Mouse (Mus musculus): ENCODE measurements at regions not wholly inside any gene's neighbourhood (a gene's known extent, or its start where the extent isn't known, plus 50 kb on each side); places are given as distances from the start of the nearest gene placed in this dataset.

GRCm38 (mm10) chr16:5380626-5381025, 124.8 kb upstream of the Eef2kmt start:
- no peak for DNase-seq (ENCODE audit: low spot score)

DNA sequence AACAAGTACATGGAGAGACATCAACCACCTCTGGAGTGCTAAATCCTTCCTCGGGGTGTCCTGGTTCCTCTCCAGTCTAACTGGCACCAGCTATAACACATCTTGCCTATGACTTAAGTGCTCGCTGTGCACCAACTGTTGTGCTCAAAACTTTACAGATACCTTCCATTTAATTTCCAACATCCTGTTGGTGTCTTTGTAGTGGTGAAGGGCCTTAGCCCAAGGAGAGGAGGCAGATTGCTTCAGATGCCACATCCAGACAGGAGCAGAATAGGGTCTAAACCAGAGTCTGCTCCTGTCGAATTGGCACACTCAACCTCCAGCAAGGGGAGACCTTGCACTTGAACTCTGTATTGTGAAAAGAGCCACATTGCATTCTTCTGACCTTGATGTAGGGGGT, 121.2 kb upstream of the Eef2kmt start:
- no peak for DNase-seq (ENCODE audit: low spot score)

DNA sequence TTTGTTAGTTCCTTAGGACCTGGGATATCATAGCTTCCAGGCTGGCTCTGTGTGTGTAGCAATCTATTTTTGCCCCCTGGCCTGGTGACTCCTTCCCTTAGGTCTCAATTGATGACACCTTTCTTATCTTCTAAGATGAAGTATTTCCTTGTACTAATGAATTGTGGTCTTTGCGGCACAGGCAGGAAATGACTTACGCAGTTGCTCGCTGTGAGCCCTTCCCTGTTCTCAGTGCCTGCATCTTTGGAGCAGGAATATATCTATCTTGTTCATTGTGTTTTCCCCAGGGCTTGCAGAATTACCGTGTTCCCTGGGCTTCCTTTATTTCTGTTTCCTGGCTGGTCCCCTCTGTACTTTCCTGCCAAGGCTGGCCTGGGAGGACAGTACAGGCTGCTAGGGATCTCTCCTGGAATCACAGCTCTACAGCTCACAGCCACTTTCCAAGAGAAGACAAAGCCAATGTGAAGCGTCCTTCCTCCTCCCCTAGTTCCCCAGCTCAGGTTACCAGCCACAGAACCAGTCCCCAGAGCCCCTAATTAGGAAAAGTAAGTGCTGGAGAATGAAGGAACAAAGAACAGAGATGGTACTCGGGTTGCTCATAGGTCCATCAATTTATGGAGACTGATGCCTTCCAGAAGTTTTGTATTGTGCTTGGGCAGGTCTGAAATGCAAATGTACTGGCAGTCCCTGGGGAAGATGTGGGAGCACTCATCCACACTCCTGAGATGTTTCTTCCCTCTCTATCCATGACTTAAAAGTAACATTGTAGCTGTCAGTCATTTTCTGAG, 119.2 kb upstream of the Eef2kmt start:
- DNase-seq (ENCODE audit: low spot score) = no peak

GRCm38 (mm10) chr16:5371175-5371893, 115.6 kb upstream of the Eef2kmt start:
- no peak for DNase-seq (ENCODE audit: low spot score)

DNA sequence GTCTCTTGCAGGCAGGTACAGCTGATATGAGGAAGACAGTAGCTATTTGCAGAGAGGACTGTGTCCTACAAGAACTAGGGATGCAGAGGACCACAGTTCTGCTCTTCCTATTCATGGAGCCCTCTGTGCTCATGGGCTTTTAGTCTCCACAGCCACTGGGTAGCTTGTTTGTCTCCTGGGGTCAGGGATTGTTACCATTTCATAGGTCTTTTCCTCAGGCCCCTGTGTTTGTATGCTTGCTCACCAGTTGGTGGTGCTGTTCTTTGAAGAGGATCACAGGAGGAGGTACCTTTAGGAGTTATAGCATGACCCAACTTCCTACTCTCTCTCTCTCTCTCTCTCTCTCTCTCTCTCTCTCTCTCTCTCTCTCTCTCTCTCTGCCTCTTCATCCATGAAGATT, 114.7 kb upstream of the Eef2kmt start:
- no peak for DNase-seq (ENCODE audit: low spot score)

- DNase-seq (ENCODE audit: low spot score) = no peak
Observed at GRCm38 (mm10) chr16:5368897-5369558, 113.2 kb upstream of the Eef2kmt start.

DNA sequence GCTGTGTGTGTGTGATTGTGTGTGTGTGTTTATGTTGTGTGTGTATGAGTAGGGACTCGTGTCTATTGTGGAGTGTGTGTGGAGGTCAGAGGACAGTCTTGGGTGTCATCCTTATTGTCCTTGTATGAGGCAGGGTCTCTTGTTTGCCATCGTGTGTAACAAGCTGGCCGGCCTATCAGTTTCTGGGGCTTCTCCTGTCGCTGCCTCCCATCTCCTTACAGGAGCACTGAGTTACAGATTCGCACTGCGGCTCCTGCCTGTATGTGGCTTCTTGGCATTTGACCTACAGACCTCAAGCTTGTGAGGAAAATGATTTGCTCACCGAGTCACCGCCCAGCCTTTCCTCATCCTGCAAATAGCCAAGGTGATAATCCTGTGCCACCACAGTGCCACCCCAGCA, 112.6 kb upstream of the Eef2kmt start:
- no peak for DNase-seq (ENCODE audit: low spot score)

- no peak for DNase-seq (ENCODE audit: low spot score)
Observed at GRCm38 (mm10) chr16:5367581-5368119, 111.9 kb upstream of the Eef2kmt start.

DNA sequence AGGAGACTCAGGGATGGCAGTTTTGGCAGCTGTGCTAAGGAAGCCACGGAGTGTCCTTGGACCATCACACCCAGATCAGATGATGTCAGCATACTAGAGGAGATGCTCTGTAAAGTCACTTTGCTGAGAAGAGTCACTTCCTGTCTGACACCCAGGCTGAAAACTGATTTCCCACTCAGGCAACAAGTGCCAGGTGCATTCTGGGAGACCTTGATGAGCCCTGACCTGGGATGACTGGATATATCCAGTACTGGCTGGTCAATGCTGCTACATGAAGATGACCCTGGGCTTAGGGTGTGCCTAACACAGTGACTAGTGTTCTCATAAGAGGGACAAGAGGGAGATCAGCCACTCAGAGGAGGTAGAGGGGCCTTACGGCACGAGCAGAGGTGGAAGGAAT, 110.2 kb upstream of the Eef2kmt start:
- no peak for DNase-seq (ENCODE audit: low spot score)

GRCm38 (mm10) chr16:5363007-5363570, 107.3 kb upstream of the Eef2kmt start:
- no peak for DNase-seq (ENCODE audit: low spot score)

DNA sequence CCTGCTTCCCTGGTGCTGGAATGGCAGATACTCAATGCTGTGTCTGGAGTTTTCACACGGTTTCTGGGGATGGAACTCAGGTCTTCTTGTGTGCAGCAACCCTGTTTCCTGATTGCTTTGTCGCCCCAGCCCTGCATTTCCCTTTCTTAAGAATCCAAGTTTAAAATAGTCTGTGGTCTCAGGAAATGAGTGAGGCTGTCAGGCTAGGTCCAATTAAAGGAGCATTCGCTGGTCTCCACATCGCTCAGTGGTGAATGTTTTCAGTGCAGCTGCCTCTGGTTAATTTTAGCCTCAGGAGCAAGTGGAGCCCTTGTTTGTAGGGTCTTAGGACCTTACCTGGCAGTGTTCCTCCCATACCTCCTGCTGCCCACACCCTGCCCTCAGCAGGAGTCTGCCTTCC, 103.4 kb upstream of the Eef2kmt start:
- DNase-seq (ENCODE audit: low spot score) = no peak

DNA sequence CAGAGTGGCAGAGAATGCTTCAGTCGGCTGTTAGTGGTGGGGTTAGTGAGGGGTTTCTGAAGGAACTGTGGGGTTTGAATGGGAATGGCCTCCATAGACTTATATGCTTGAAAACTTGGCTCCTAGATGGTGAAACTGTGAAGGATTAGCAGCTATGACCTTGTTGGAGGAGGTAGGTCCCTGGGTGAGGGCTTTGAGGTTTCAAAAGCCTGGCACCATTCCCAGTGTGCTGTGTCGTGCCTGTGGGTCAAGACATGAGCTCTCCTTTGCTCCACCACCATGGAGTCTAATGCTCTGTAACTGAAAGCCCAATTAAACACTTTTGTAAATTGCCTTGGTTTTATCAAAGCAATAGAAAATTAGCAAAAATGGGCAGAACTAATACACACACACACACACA, 98.1 kb upstream of the Eef2kmt start:
- no peak for DNase-seq (ENCODE audit: low spot score)

- no peak for DNase-seq (ENCODE audit: low spot score)
Observed at GRCm38 (mm10) chr16:5351890-5352571, 96.2 kb upstream of the Eef2kmt start.

DNA sequence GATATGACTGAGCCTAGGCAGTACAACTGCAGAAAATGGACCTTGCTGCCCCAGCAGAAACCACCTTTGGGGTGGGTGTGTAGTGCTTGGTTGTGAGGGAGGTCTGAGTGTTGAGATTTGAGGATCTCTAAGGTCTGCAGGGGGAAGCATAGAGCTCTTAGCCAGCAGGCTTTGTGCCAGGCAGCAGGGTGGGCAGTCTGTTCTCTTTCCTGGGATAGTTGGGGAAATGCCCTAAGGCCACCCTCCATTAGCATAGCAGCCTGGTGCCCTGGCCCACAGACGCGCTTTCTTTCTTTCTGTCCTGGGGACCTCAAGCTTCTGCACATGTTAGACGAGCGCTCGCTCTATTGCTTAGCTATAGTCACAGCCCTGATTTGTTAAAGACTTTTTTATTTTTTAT, 91.4 kb upstream of the Eef2kmt start:
- no peak for DNase-seq (ENCODE audit: low spot score)

- DNase-seq (ENCODE audit: low spot score) = no peak
Observed at GRCm38 (mm10) chr16:5342326-5342725, 86.5 kb upstream of the Eef2kmt start.

GRCm38 (mm10) chr16:5316271-5316670, 60.5 kb upstream of the Eef2kmt start:
- no peak for DNase-seq (ENCODE audit: low spot score)

DNA sequence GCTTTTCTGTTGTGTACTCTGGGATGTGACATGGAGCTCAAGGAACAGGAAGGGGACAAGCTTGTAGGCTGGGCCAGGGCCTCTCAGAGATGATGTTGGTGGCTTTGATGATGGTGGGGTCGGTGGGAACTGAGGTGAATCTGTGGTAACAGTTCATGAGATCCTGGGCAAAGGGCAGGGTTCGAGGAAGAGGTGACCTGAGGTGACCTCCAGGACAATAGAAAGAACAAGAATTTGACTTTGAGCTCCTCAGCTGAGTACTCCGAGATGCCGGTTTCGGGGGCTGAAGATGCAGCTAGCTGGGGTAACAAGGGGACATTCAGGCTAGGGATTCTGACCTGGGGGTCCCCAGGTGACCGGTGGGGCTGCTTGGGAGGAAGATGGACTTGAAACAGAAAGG, 57.5 kb upstream of the Eef2kmt start:
- DNase-seq (ENCODE audit: low spot score) = no peak

GRCm38 (mm10) chr16:5311456-5311855, 55.7 kb upstream of the Eef2kmt start:
- DNase-seq (ENCODE audit: low spot score) = no peak

GRCm38 (mm10) chr16:5310736-5311135, 55.0 kb upstream of the Eef2kmt start:
- DNase-seq (ENCODE audit: low spot score) = no peak

DNA sequence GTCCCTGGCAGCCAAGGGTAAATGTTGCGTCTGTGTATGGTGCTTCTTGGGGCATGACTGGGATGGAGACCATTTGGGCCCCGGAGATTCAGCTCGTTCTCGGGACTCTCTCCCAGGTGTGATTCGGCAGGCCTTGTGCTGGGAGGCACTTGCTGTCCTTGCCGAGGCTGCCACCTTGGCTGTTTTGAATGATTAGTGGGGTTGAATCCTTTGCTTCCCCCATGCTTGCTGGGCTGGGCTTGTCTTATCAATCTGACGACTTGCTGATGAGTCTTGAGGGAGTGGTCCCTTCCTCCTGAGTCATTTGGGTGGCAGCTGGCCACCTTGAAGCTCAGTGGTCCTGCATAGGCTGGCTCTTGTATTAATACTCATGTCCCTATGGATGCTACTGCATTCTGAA, 52.0 kb upstream of the Eef2kmt start:
- no peak for DNase-seq (ENCODE audit: low spot score)

- DNase-seq (ENCODE audit: low spot score) = no peak
Observed at GRCm38 (mm10) chr16:5307249-5307605, 51.4 kb upstream of the Eef2kmt start.
